Mouse (Mus musculus): ENCODE data around the gene Mfsd4b1. TPM values are rescaled to one million over a fixed set of nuclear protein-coding genes. Genes with fewer than 3 reads are reported as not detected.

Mfsd4b1 gene
- total and polyA plus RNA-seq, 2 experiments from 2014 or later, result 0.62 to 0.94 TPM

DNA sequence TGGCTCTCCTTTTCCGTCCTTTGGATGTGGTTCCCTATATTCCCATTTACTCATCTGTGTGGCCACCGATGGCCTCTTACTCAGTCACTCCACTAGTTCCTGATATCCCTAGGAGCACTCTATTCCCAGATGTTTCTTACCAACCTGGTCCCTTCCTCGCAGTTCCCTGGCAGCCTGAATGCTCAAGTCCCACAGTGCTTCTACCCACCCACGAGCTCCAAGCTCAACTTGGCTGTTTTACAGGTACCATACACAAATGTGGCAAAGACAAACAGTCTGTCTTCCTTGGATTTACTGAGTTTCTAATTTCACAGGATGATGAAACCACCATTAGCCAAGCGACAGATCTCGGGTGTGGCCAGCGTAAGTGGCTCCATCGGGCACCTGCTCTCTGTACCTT lies 29.4 kb upstream of the Mfsd4b1 start:
- 92% methylated on average over 8 of the region's 8 CpGs for WGBS

DNA sequence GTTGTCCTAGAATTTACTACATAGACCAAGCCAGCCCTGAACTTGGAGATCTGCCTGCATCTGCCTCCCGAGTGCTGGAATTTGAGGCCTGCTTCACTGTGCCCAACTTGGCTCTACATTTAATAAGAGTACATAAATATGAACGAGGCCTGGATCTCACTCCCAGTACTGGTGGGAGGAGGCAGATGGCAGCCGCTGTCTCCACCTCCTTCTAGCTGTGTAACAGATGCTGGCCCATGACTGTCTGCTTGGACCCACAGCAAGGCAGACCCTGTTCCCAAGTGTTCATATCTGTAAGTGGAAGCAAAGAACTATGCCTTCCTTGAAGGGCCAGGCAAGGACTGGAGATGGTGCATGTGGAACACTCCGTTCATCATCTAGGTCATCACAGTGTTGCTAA lies 28.8 kb upstream of the Mfsd4b1 start:
- no peak overlapping the region for H3K4me3 ChIP-seq (ENCODE audit: low read depth, low read length)
- no peaks in the 10 kb centered on the region for H3K36me3 ChIP-seq (ENCODE audit: insufficient read depth)
- ATAC-seq, result no peak
- no peaks in the 10 kb centered on the region for H3K27me3 ChIP-seq (ENCODE audit: insufficient read depth, low read length)
- H3K9ac ChIP-seq, result no peak overlapping the region
- TF ChIP-seq CTCF (IDR thresholded peaks at IDR 0.05; ENCODE audit: low read depth), result no peak
- no peaks in the 10 kb centered on the region for H3K4me1 ChIP-seq (ENCODE audit: insufficient read depth)
- H3K27ac ChIP-seq (ENCODE audit: low read depth, low read length), result no peak overlapping the region
- H3K9me3 ChIP-seq (ENCODE audit: low read length), result no peaks in the 10 kb centered on the region
- WGBS, result 76% methylated on average over 4 of the region's 4 CpGs
- no peak overlapping the region for H3K4me2 ChIP-seq (ENCODE audit: low read depth)
- DNase-seq, result no peak

More for the DNA sequence above, 29.4 kb upstream of the Mfsd4b1 start:
- Histone ChIP-seq H3K9ac (no peak overlapping the region), H3K27me3 (ENCODE audit: insufficient read depth, low read length) (no peaks in the 10 kb centered on the region), H3K27ac (ENCODE audit: low read depth, low read length) (no peak overlapping the region), H3K9me3 (ENCODE audit: low read length) (no peaks in the 10 kb centered on the region), H3K4me2 (ENCODE audit: low read depth) (no peak overlapping the region), H3K4me3 (ENCODE audit: low read depth, low read length) (no peak overlapping the region), H3K36me3 (ENCODE audit: insufficient read depth) (no peaks in the 10 kb centered on the region), H3K4me1 (ENCODE audit: insufficient read depth) (0 out of 2 replicates have a peak, but pooled peaks cover 3% of the 10 kb centered on the region)
- TF ChIP-seq CTCF (IDR thresholded peaks at IDR 0.05; ENCODE audit: low read depth), result no peak
- DNase-seq, result no peak
- no peak for ATAC-seq

DNA sequence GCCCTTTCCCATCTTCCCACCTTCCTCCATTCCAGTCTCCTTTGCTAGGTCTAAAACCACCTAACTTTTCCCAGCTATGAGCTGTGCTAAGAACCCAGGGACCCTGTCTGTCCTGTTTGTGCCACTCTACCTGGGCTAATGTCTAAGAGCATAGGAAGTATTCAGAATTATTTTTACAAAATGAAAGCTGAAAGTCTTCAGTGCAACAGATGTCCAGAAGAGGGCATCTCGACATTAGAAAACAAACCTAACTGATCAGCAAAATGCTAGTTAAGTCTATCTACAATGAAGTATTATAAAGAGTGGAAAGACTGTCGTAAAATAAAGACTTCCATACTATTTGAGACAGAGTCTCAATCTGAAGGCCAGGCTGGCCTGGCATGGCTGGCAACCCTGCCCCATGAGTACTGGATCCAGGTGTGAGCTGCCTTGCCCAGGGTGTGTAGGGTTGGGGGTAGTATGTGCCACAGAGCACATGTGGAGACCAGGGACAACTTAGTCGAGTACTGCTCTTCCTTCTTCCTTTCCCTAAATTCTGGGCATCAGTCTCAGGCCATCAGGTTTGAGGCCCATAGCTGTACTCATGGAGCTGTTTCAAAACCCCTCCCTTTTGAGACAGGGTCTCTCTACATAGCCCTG lies 28.3 kb upstream of the Mfsd4b1 start:
- H3K9me3 ChIP-seq (ENCODE audit: low read length), result no peaks in the 10 kb centered on the region
- no peak overlapping the region for H3K27ac ChIP-seq (ENCODE audit: low read depth, low read length)

DNA sequence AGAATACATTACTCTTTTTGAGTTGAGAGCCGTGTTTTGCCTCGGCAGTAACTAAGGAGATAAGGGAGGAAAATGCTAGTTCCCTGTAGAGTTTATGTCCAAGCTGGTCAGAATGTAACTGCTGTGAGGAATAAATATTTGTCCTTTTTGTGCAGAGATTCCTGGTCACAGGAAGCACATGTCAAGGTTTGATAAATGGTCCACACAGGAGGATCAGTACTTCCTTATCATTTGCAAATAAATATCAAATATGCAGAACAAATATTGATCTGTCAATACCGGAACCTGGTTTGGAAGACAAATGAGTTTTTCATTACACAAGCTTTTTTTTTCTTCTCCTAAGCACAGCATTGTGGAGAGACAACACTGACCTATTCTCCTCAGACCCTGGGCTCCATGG lies 26.9 kb upstream of the Mfsd4b1 start:
- H3K27ac ChIP-seq (ENCODE audit: low read depth, low read length), result no peak overlapping the region
- no peak overlapping the region for H3K9ac ChIP-seq
- H3K27me3 ChIP-seq (ENCODE audit: insufficient read depth, low read length), result no peaks in the 10 kb centered on the region
- no peaks in the 10 kb centered on the region for H3K9me3 ChIP-seq (ENCODE audit: low read length)
- DNase-seq (no peak), ATAC-seq (no peak)
- no peaks in the 10 kb centered on the region for H3K4me1 ChIP-seq (ENCODE audit: insufficient read depth)
- no peaks in the 10 kb centered on the region for H3K36me3 ChIP-seq (ENCODE audit: insufficient read depth)
- WGBS, result 86% methylated on average over 3 of the region's 3 CpGs
- no peak for TF ChIP-seq CTCF (IDR thresholded peaks at IDR 0.05; ENCODE audit: low read depth)
- H3K4me3 ChIP-seq (ENCODE audit: low read depth, low read length), result no peak overlapping the region
- H3K4me2 ChIP-seq (ENCODE audit: low read depth), result no peak overlapping the region

More for the DNA sequence above, 28.3 kb upstream of the Mfsd4b1 start:
- ATAC-seq (peak; percentile 67), DNase-seq (peak; percentile 60)
- no peaks in the 10 kb centered on the region for H3K4me1 ChIP-seq (ENCODE audit: insufficient read depth)
- H3K4me3 ChIP-seq (ENCODE audit: low read depth, low read length), result no peak overlapping the region
- peak; percentile 74 for TF ChIP-seq CTCF (IDR thresholded peaks at IDR 0.05; ENCODE audit: low read depth)
- H3K27me3 ChIP-seq (ENCODE audit: insufficient read depth, low read length), result no peaks in the 10 kb centered on the region
- 50% methylated on average over 3 of the region's 3 CpGs for whole genome bisulfite sequencing
- no peak overlapping the region for H3K4me2 ChIP-seq (ENCODE audit: low read depth)
- no peaks in the 10 kb centered on the region for H3K36me3 ChIP-seq (ENCODE audit: insufficient read depth)
- no peak overlapping the region for H3K9ac ChIP-seq

DNA sequence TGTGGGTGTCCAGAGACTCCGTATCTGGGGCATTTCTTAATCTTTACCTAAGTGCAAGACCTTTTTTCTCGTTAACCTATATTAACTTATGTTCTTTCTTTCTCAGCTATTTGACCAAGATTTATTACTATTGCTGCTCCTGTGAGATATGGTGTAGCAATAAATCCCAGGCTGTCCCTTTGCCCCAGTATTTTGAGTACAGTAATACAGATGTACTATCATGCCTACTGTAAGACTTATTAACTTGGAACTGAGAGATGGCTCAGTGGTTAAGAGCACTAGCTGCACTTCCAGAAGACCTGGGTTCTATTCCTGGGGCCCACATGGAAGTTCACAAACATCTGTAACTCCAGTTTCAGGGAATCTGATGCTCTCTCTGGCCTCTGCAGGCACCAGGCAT lies 25.7 kb upstream of the Mfsd4b1 start:
- ATAC-seq (no peak), DNase-seq (no peak)
- WGBS, result 94% methylated on average over 2 of the region's 2 CpGs
- Histone ChIP-seq H3K4me1 (ENCODE audit: insufficient read depth) (no peaks in the 10 kb centered on the region), H3K27me3 (ENCODE audit: insufficient read depth, low read length) (no peaks in the 10 kb centered on the region), H3K9ac (no peak overlapping the region), H3K9me3 (ENCODE audit: low read length) (no peaks in the 10 kb centered on the region), H3K36me3 (ENCODE audit: insufficient read depth) (no peaks in the 10 kb centered on the region), H3K27ac (ENCODE audit: low read depth, low read length) (no peak overlapping the region), H3K4me3 (ENCODE audit: low read depth, low read length) (no peak overlapping the region), H3K4me2 (ENCODE audit: low read depth) (no peak overlapping the region)
- TF ChIP-seq CTCF (IDR thresholded peaks at IDR 0.05; ENCODE audit: low read depth), result no peak

DNA sequence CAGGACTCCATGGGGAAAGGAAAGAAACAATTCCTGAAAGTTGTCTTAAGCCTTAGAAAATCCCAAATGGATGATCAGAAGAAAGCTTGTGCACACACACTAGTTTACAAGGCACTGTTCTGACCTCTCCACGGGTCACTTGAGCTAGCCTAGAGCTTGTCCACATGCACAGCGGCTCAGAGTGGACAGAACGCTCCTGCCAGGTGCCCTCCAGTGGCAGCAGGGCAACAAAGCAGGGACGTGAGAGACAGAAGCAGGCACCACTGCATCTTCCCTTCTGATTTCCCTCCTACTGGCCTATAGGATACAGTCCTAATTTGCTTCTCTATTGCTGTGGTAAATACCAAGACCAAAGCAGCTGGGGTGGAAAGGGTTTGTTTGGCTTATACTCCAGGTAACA lies 16.3 kb upstream of the Mfsd4b1 start:
- DNase-seq (no peak), ATAC-seq (no peak)
- H3K4me1 ChIP-seq (ENCODE audit: insufficient read depth), result no peaks in the 10 kb centered on the region
- H3K4me2 ChIP-seq (ENCODE audit: low read depth), result no peak overlapping the region
- no peaks in the 10 kb centered on the region for H3K27me3 ChIP-seq (ENCODE audit: insufficient read depth, low read length)
- no peak overlapping the region for H3K9ac ChIP-seq
- H3K36me3 ChIP-seq (ENCODE audit: insufficient read depth), result no peaks in the 10 kb centered on the region
- H3K4me3 ChIP-seq (ENCODE audit: low read depth, low read length), result no peak overlapping the region
- 17% methylated on average over 4 of the region's 4 CpGs for WGBS
- H3K27ac ChIP-seq (ENCODE audit: low read depth, low read length), result no peak overlapping the region
- TF ChIP-seq CTCF (IDR thresholded peaks at IDR 0.05; ENCODE audit: low read depth), result peak; percentile 38
- H3K9me3 ChIP-seq (ENCODE audit: low read length), result no peaks in the 10 kb centered on the region

DNA sequence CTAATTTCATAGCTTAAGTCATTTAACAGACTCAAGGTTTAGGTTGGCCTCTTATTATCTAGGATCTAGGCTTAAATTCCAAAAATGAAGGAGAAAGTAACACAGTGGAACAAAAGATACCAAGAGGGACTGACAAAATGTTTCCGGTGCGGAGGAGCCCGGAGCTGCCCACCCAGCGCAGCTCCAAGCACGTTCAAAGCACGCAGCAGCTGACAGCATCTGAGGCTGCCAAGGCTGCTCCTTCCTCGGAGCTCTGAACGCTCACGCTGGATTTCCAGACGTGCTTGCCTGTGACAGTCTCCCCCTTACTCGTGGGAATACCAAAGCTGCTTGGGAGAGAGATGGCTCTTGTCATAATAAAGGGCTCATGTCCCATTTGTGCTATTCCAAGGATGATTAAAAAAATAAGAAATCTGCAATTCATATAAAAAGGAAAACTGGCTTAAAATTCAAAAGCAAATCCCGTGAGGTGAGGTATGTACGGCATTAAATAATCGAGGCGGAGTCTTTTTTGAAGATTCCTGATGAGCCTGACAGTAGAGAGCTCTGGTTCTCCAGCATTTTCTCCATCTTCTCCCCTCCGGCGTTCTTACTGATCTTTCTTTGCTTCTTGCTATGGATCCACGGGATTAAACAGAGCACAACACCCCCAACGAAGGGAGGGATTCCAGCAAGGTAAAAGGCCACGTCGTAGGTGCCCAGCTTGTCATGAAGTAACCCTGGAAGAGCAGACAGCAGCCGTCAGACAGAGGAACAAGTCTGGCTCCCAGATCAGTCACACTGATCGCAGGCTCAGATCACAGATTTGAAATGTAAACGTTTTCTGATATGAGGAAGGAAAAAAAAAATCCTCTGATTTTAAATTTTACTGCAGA lies 11.9 kb upstream of the Mfsd4b1 start:
- ATAC-seq, result peak; percentile 95
- no peaks in the 10 kb centered on the region for H3K9me3 ChIP-seq (ENCODE audit: low read length)
- H3K9ac ChIP-seq, result peak overlapping the region; percentile 39
- no peaks in the 10 kb centered on the region for H3K36me3 ChIP-seq (ENCODE audit: insufficient read depth)
- H3K4me2 ChIP-seq (ENCODE audit: low read depth), result peak overlapping the region; percentile 33
- DNase-seq, result peak; percentile 77
- H3K4me3 ChIP-seq (ENCODE audit: low read depth, low read length), result no peak overlapping the region
- no peak for TF ChIP-seq CTCF (IDR thresholded peaks at IDR 0.05; ENCODE audit: low read depth)
- H3K27ac ChIP-seq (ENCODE audit: low read depth, low read length), result peak overlapping the region; percentile 72
- WGBS, result 51% methylated on average over 24 of the region's 24 CpGs
- no peaks in the 10 kb centered on the region for H3K4me1 ChIP-seq (ENCODE audit: insufficient read depth)
- H3K27me3 ChIP-seq (ENCODE audit: insufficient read depth, low read length), result no peaks in the 10 kb centered on the region
